Mouse (Mus musculus): ENCODE measurements around the gene Stard5.

DNA sequence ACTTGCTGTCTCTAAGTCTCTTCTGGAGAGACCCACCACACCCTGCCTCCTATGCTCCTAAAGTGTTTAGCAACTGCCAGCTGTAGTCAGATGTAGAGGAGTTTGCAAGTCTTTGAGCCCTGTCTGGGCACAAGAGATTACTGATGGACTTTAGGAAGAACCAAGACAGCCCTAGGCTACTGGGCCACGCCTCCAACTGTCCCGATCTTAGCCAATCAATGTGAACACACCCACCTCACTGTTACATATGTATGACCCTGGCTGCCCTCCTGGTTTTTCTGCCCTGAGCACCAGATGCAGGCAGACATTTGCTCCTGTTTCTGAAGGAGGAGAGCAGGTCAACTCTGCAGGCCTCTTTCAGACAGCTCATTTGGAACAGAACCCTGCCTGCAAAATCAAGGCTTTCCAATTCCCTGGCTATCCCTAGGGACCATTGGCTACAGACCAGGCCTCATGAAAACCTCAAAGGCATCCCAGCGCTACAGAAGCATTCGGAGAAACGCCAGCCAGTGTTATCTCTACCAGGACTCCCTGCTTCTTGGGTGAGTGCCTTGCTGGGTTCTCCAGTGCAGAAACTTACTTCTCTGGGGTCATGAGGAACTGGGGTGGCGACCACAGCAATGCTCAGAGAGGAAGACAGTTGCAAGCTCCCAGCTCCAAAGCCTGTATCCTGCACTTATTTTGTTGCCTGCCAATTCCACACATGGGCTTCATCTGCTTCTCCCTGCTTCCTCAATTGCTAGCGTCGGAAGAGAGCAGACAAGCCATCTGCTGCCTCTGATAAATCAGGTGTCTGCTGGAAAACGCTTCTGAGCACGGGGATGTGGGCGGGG is 46.9 kb upstream of the Stard5 start, which contains the start of gene Tmc3:
- TF ChIP-seq POLR2A (IDR thresholded peaks at IDR 0.05; ENCODE audit: borderline replicate concordance, insufficient read depth, low read length) (no peak), CTCF (IDR thresholded peaks at IDR 0.05; ENCODE audit: borderline replicate concordance, insufficient read depth, low read depth, low read length) (no peak)

Measured in cerebellum, adult 2 months (tissue).